Mouse (Mus musculus) midbrain, embryonic 15.5 days (tissue): ENCODE data around the gene Prkci. TPM values are rescaled to one million over a fixed set of nuclear protein-coding genes. Genes with fewer than 3 reads are reported as not detected.

Experiments
- ATAC-seq: fragments of 200-750 bp; cut with Nextera tagmentation; replicated peaks from 2 replicates; pipeline ENCODE4 v1.8.0; 2017; ENCODE audit warnings: moderate TSS enrichment
- H3K27ac ChIP-seq: fragments of 300-500 bp; sonication (generic); 2 replicates; pipeline ENCODE4 v1.5.1; 2015; ENCODE audit warnings: mild to moderate bottlenecking, inconsistent platforms
- H3K27me3 ChIP-seq: fragments of 300-500 bp; sonication (generic); replicated peaks from 2 replicates; pipeline ENCODE4 v1.6.1; 2015; ENCODE audit warnings: inconsistent platforms
- H3K36me3 ChIP-seq: fragments of 300-500 bp; sonication (generic); replicated peaks from 2 replicates; pipeline ENCODE4 v1.6.1; 2015; ENCODE audit warnings: inconsistent platforms
- H3K4me1 ChIP-seq: fragments of 300-500 bp; sonication (generic); 2 replicates; pipeline ENCODE4 v1.6.1; 2015; ENCODE audit warnings: inconsistent platforms
- H3K4me2 ChIP-seq: fragments of 300-500 bp; sonication (generic); 2 replicates; pipeline ENCODE4 v1.6.1; 2015; ENCODE audit warnings: inconsistent platforms, mild to moderate bottlenecking, moderate library complexity
- H3K4me3 ChIP-seq: fragments of 300-500 bp; sonication (generic); 2 replicates; pipeline ENCODE4 v1.5.1; 2015; ENCODE audit warnings: mild to moderate bottlenecking, inconsistent platforms
- H3K9ac ChIP-seq: fragments of 300-500 bp; sonication (generic); 2 replicates; pipeline ENCODE4 v1.6.1; 2015; ENCODE audit warnings: mild to moderate bottlenecking, inconsistent platforms
- H3K9me3 ChIP-seq: fragments of 300-500 bp; sonication (generic); 2 replicates; pipeline ENCODE4 v1.6.1; 2016; ENCODE audit warnings: inconsistent platforms
- WGBS: fragments of 180-500 bp; shearing (Covaris S2); methylation state at CpG from one replicate; pipeline ENCODE4 v1.1.7; 2015; ENCODE audit warnings: mixed read lengths; 5-methylcytosine and 5-hydroxymethylcytosine counted together
- polyA plus RNA-seq: library from polyadenylated mRNA; unstranded; fragments of >200 nt; fragmentation: Nextera tagmentation; extraction: Ambion mirVana; gene quantifications from 2 replicates; pipeline ENCODE4 v1.2.1, GENCODE M21; 2015

Prkci gene
- polyA plus RNA-seq, 1 experiment from 2014 or later: 27.3 TPM

- H3K36me3 ChIP-seq: no peaks in the 10 kb centered on the region
- H3K4me3 ChIP-seq: no peak overlapping the region
- H3K27me3 ChIP-seq: no peaks in the 10 kb centered on the region
- H3K9ac ChIP-seq: no peak overlapping the region
- H3K27ac ChIP-seq: no peak overlapping the region
- H3K4me2 ChIP-seq: no peak overlapping the region
- H3K4me1 ChIP-seq: no peaks in the 10 kb centered on the region
- no peaks in the 10 kb centered on the region for H3K9me3 ChIP-seq
- 40% methylated on average over 9 of the region's 9 CpGs for WGBS
- ATAC-seq: 0 out of 2 replicates have a peak, but pooled peaks have one; percentile 39
Observed at GRCm38 (mm10) chr3:30975102-30975754, 20.3 kb upstream of the Prkci start.

- Histone ChIP-seq H3K27ac (no peak overlapping the region), H3K9me3 (no peaks in the 10 kb centered on the region), H3K36me3 (no peaks in the 10 kb centered on the region), H3K27me3 (no peaks in the 10 kb centered on the region), H3K4me3 (no peak overlapping the region), H3K4me1 (no peaks in the 10 kb centered on the region), H3K9ac (no peak overlapping the region), H3K4me2 (no peak overlapping the region)
- WGBS: 61% methylated on average over 1 of the region's 1 CpGs
- ATAC-seq: no peak
Observed at GRCm38 (mm10) chr3:30976991-30977603, 18.4 kb upstream of the Prkci start.

DNA sequence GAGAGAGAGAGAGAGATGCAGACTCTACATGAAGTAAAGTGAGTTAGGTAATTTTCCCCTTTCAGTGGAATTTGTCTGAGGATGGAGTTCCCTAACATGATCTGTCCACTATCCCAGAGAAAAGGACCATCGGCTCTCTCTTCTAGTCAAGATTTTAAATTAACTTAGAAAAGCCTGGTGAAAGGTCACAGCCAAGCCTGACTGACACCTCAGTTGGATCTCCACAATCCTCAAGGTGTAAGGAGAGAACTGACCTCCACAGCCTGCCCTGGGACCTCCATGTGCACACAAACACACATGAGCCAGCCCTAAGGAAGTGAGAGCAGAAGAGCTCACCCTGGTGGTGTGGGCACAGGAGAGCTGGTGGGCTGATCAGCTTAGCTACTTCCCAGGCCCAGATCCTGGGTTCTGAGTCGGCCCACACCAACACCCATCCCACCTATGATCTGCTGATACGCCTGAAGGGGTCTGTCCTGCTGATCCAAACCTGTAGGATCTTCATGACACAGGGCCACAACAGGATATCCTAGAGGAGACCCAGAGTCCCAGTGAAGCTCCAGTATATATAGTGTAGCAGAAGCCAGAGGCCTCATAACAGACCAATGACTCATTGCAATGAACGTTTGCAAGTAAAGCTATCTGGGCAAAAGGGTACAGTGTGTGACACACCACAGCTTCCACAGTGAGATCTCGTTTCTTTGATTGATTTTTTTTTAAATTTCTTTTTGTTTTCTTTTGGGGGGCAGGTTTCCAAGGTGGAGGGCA is 13.7 kb upstream of the Prkci start:
- no peak for ATAC-seq
- H3K9ac ChIP-seq: no peak overlapping the region
- H3K27me3 ChIP-seq: no peaks in the 10 kb centered on the region
- H3K9me3 ChIP-seq: no peaks in the 10 kb centered on the region
- H3K36me3 ChIP-seq: no peaks in the 10 kb centered on the region
- 78% methylated on average over 5 of the region's 5 CpGs for WGBS
- no peak overlapping the region for H3K4me2 ChIP-seq
- H3K27ac ChIP-seq: no peak overlapping the region
- no peaks in the 10 kb centered on the region for H3K4me1 ChIP-seq
- H3K4me3 ChIP-seq: no peak overlapping the region

DNA sequence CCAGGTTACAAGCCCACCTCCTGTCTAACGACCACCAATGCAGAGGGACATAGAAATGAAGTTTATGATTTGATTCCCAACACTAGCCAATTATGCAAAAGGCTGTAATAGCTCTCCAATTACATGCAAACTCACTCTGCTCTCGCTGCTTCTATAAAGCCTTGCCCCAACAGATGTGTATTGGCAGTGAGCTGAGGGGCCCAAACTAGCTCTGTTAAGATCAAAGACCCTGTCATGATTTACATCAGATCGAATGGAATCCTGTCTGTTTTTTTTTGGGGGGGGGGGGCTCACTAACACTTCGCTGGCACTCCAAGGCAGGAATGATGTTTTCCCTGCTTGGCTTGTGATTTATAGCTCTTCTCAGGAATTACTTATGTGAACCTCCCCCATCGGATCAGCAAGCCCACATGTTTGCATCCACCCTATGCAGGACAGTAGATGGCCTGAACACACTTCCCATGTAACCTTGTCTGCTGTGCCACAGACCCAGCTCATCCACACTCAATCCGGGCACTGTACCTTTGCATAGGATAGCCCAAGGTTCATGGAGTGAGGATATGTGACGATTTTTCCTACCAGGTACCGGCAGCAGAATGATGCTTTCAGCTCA is 12.5 kb upstream of the Prkci start:
- Histone ChIP-seq H3K9ac (no peak overlapping the region), H3K4me3 (no peak overlapping the region), H3K4me1 (no peaks in the 10 kb centered on the region), H3K27ac (no peak overlapping the region), H3K4me2 (no peak overlapping the region), H3K27me3 (no peaks in the 10 kb centered on the region), H3K36me3 (no peaks in the 10 kb centered on the region), H3K9me3 (no peaks in the 10 kb centered on the region)
- ATAC-seq: no peak
- 76% methylated on average over 8 of the region's 8 CpGs for WGBS

DNA sequence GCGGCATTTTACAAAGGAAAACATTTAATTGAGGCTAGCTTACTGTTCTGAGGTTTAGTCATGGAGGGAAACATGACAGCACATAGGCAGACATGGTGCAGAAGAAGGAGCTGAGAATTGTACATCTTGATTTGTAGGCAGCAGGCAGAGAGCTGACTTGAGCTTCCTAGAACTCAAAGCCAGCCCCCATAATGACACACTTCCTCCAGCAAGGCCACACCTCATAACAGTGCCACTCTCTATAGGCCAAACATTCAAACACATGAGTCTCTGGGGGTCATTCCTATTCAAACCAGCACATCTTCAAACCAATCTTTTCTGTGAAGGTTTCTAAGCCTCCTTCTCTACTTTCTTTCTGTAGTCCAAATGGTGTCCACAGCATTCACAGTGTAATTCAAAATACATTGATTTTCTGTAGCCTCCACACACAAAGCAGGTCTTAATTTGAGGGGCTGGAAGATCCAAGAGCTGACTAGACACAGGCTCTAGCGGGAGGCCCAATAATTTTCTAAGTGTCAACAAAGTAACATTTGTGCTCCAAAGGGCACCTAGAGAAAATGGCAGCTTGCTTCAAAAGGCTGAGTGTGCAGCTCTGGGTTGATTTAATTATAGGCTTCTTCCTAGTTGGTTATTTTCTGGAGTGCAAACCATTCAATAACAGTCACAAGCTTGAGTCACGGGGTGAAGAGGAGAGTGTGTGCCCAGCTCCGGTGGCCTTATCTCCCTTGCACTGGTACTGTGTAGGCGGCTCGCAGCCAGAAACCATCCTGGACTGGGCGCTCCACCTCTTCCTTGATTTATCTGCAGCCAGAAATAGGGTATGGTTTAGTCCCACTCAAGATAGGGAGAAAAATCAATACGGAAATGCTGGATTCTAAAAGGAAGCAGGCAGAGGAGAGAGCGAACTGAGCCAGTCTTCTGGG is 7.9 kb upstream of the Prkci start:
- Histone ChIP-seq H3K4me2 (no peak overlapping the region), H3K9me3 (no peaks in the 10 kb centered on the region), H3K36me3 (no peaks in the 10 kb centered on the region), H3K27me3 (no peaks in the 10 kb centered on the region), H3K4me1 (no peaks in the 10 kb centered on the region), H3K4me3 (no peak overlapping the region), H3K27ac (no peak overlapping the region), H3K9ac (no peak overlapping the region)
- 86% methylated on average over 9 of the region's 9 CpGs for WGBS
- no peak for ATAC-seq

DNA sequence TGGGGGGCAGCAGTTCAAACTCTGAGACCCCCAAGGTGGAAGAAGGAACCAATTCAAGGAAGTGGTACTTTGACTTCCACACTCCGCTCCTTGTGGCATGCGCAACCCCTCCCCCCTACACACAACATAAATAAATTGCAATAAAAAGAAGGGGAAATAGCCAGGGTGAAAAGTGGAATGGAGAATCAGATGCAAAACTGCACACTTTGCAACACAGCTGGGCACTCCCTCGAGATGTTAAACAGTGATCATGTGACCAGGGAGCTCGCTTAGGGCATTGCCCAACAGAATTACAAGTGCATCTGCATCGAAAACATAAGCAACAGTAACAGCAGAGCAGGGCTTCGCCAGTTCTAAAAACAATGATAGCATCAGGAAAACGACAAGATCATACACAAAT is 3.4 kb upstream of the Prkci start:
- no peaks in the 10 kb centered on the region for H3K9me3 ChIP-seq
- H3K4me1 ChIP-seq: peaks cover 15% of the 10 kb centered on the region
- no peak overlapping the region for H3K4me2 ChIP-seq
- no peaks in the 10 kb centered on the region for H3K27me3 ChIP-seq
- ATAC-seq: no peak
- WGBS: 81% methylated on average over 7 of the region's 7 CpGs
- H3K27ac ChIP-seq: no peak overlapping the region
- no peak overlapping the region for H3K9ac ChIP-seq
- no peaks in the 10 kb centered on the region for H3K36me3 ChIP-seq
- H3K4me3 ChIP-seq: no peak overlapping the region

DNA sequence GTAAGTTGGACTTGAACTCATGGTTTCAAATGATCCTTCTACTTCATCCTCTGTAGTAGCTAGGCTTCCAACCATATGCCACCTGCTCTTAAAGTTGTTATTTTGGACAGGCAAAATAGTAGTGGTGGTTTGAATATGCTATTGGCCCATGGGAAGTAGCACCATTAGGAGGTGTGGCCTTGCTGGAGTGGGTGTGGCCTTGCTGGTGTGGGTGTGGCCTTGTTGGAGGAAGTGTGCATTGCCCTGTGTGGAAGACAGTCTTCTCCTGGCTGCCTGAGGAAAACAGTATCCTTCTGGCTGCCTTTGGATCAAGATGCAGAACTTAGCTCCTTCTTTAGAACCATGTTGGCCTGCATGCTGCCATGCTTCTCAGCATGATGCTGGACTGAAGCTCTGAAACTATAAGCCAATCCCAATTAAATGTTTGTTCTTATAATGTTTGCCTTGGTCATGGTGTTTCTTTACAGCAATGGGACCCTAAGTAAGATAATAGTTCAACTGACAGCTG is 2.4 kb upstream of the Prkci start:
- Histone ChIP-seq H3K9ac (no peak overlapping the region), H3K4me2 (no peak overlapping the region), H3K27me3 (no peaks in the 10 kb centered on the region), H3K9me3 (no peaks in the 10 kb centered on the region), H3K36me3 (no peaks in the 10 kb centered on the region), H3K27ac (no peak overlapping the region), H3K4me3 (no peak overlapping the region), H3K4me1 (peaks cover 19% of the 10 kb centered on the region)
- no peak for ATAC-seq

DNA sequence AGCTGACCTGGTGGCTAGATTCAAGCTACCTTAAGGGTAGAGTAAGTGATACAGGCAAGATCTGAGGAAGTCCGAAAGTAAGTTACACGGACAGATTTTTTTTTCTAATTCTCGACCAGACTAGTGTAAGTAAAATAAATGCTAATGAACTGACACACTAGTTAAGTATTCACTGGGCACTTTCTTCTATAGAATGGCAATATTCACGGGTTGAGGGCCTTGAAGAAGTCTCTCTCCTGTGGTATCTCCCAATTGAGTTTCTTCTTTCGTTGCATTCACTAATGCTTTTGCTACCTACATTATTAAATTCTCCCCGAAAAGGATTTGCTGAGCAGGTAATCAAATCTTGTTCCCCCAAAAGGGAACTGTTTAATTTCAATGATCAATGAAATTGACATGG is 688 bp upstream of the Prkci start:
- WGBS: 21% methylated on average over 6 of the region's 6 CpGs
- Histone ChIP-seq H3K27me3 (no peaks in the 10 kb centered on the region), H3K4me2 (peak overlapping the region; percentile 64), H3K36me3 (no peaks in the 10 kb centered on the region), H3K27ac (no peak overlapping the region), H3K9ac (no peak overlapping the region), H3K4me3 (peak overlapping the region; percentile 97), H3K4me1 (peaks cover 21% of the 10 kb centered on the region), H3K9me3 (no peaks in the 10 kb centered on the region)
- no peak for ATAC-seq

GRCm38 (mm10) chr3:30995899-30996687 is 546 bp downstream of the Prkci start:
- H3K4me3 ChIP-seq: peak overlapping the region; percentile 97
- H3K4me2 ChIP-seq: peak overlapping the region; percentile 64
- peaks cover 23% of the 10 kb centered on the region for H3K4me1 ChIP-seq
- H3K9ac ChIP-seq: peak overlapping the region; percentile 72
- under 1% methylated on average over 49 of the region's 49 CpGs for WGBS
- ATAC-seq: peak; percentile 84
- no peaks in the 10 kb centered on the region for H3K9me3 ChIP-seq
- no peaks in the 10 kb centered on the region for H3K36me3 ChIP-seq
- H3K27ac ChIP-seq: peak overlapping the region; percentile 82
- no peaks in the 10 kb centered on the region for H3K27me3 ChIP-seq

DNA sequence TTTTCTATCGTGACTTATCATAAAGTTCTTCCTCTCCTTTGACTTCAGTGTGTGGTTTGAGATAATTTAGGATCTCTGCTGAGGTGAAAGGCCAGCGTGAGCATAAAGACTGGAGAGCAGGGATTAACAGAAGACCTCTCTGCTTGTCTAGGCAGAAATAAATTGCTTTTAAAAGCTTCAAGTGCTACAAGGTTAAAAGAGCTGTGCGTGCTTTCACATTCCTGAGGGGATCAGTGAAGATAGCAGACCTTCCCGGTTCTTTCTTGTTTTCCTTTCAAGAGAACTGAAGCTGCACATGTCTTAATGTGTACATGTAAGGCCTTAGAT is 1.1 kb downstream of the Prkci start:
- no peak for ATAC-seq
- H3K4me1 ChIP-seq: peaks cover 23% of the 10 kb centered on the region
- H3K27ac ChIP-seq: no peak overlapping the region
- WGBS: 2% methylated on average over 4 of the region's 4 CpGs
- peak overlapping the region; percentile 64 for H3K4me2 ChIP-seq
- peak overlapping the region; percentile 97 for H3K4me3 ChIP-seq
- peak overlapping the region; percentile 72 for H3K9ac ChIP-seq
- no peaks in the 10 kb centered on the region for H3K9me3 ChIP-seq
- H3K36me3 ChIP-seq: no peaks in the 10 kb centered on the region
- no peaks in the 10 kb centered on the region for H3K27me3 ChIP-seq

- Histone ChIP-seq H3K9me3 (no peaks in the 10 kb centered on the region), H3K4me2 (no peak overlapping the region), H3K4me1 (peaks cover 23% of the 10 kb centered on the region), H3K4me3 (no peak overlapping the region), H3K9ac (no peak overlapping the region), H3K27me3 (no peaks in the 10 kb centered on the region), H3K27ac (no peak overlapping the region), H3K36me3 (no peaks in the 10 kb centered on the region)
- 69% methylated on average over 10 of the region's 10 CpGs for WGBS
- no peak for ATAC-seq
Observed at GRCm38 (mm10) chr3:30999401-31000017, 4.0 kb downstream of the Prkci start.
